Mouse (Mus musculus) megakaryocyte, embryonic 14.5 days (primary cell): ENCODE data around the gene Tceanc2.

Source experiments
- FLI1 ChIP-seq: IDR thresholded peaks from 2 replicates; pipeline ENCODE4 v1.6.1; 2012; ENCODE audit warnings: low read length, inconsistent platforms, mixed read lengths
- GATA1 ChIP-seq: IDR thresholded peaks from 3 replicates; pipeline ENCODE4 v1.6.1; 2012; ENCODE audit warnings: mixed read lengths, low read length, inconsistent platforms, borderline replicate concordance

- TF ChIP-seq GATA1: no peak
- no peak for TF ChIP-seq FLI1
Observed at GRCm38 (mm10) chr4:107163341-107163740, 15.6 kb downstream of the Tceanc2 start.
